Mouse (Mus musculus) stomach, postnatal 0 days (tissue): ENCODE results near the gene Shld2.

Experiments
- CTCF ChIP-seq: IDR thresholded peaks from 2 replicates; pipeline ENCODE4 v1.5.1; 2016; ENCODE audit warnings: antibody characterized with exemption, low read depth, mild to moderate bottlenecking, moderate library complexity
- EP300 ChIP-seq: optimal IDR thresholded peaks from 2 replicates; pipeline ENCODE3; 2016; ENCODE audit warnings: antibody characterized with exemption

DNA sequence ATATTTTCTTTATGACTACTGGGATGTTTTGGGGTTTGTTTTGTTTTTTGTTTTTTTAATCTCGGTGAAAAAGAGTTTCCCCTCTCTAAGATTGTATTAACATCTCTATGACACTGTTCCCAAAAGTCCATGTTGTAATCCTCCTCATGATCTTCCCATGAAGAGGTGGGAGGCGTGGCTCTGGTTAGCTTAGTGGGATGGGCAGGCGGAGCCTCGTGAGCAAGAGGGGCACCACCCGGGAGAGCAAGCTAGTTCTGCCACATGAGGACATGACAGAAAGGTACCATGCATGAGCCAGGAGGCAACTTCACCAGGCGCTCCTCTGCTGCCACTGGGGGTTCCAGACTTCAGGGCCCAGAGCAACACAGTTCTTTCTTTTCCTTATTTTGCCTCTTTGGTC, 42.2 kb upstream of the Shld2 start:
- TF ChIP-seq CTCF (no peak), EP300 (no peak)
